Mouse (Mus musculus) thymus, postnatal 0 days (tissue): ENCODE measurements around the gene Gm14137. TPM values are rescaled to one million over a fixed set of nuclear protein-coding genes. Genes with fewer than 3 reads are reported as not detected.

Experiments
- polyA plus RNA-seq: library from polyadenylated mRNA; unstranded; fragments of >200 nt; fragmentation: Nextera tagmentation; extraction: Ambion mirVana; gene quantifications from 2 replicates; pipeline ENCODE4 v1.2.1, GENCODE M21; 2015

Gm14137 gene
- polyA plus RNA-seq, 1 experiment from 2014 or later = 0.44 TPM

Other genes starting within 250 kb of the Gm14137 start
- 6.6 and 7.7 TPM in 2 replicates for gene Chst14, start 248.0 kb upstream of the Gm14137 start, polyA plus RNA-seq
- gene Ccdc32, start 145.1 kb upstream of the Gm14137 start, polyA plus RNA-seq = 20.5 and 21.3 TPM in 2 replicates
- gene Rpusd2, start 139.7 kb upstream of the Gm14137 start, polyA plus RNA-seq = 4.0 and 5.4 TPM in 2 replicates
- gene Knl1, start 127.4 kb upstream of the Gm14137 start, polyA plus RNA-seq = 79.5 and 108 TPM in 2 replicates
- gene Rad51, start 61.7 kb upstream of the Gm14137 start, polyA plus RNA-seq = 49.3 and 49.7 TPM in 2 replicates
- 32.9 and 33.5 TPM in 2 replicates for gene Rmdn3, start 17.5 kb upstream of the Gm14137 start, polyA plus RNA-seq
- 1.5 and 1.6 TPM in 2 replicates for gene Gchfr, start 6.7 kb upstream of the Gm14137 start, polyA plus RNA-seq
- gene Zfyve19, start 34.1 kb downstream of the Gm14137 start, polyA plus RNA-seq = 43.9 and 49.5 TPM in 2 replicates
- gene Dnajc17, start 34.3 kb downstream of the Gm14137 start, polyA plus RNA-seq = 20.1 and 25.8 TPM in 2 replicates
- gene Ppp1r14d, start 55.4 kb downstream of the Gm14137 start, polyA plus RNA-seq = 0.17 and 1.1 TPM in 2 replicates
- 21.7 and 23.6 TPM in 2 replicates for gene Spint1, start 62.9 kb downstream of the Gm14137 start, polyA plus RNA-seq
- 3.9 and 4.2 TPM in 2 replicates for gene Rhov, start 96.8 kb downstream of the Gm14137 start, polyA plus RNA-seq
- 12.3 and 12.4 TPM in 2 replicates for gene Vps18, start 114.2 kb downstream of the Gm14137 start, polyA plus RNA-seq
- gene Dll4, start 151.3 kb downstream of the Gm14137 start, polyA plus RNA-seq = 15.1 and 15.9 TPM in 2 replicates
- gene Chac1, start 176.7 kb downstream of the Gm14137 start, polyA plus RNA-seq = 0.13 and 0.30 TPM in 2 replicates